Mouse (Mus musculus) heart, embryonic 14.5 days (tissue): ENCODE measurements around the gene Mta2. TPM values are rescaled to one million over a fixed set of nuclear protein-coding genes. Genes with fewer than 3 reads are reported as not detected.
"Not testable (repeated sequence)": the region's sequence is repeated elsewhere in the genome, so short reads cannot be mapped to it uniquely, and the experiment has no call there.

ENCODE experiments used
- ATAC-seq: fragments of 200-750 bp; cut with Nextera tagmentation; 2 replicates; pipeline ENCODE4 v1.8.0; 2017; ENCODE audit warnings: low read depth, moderate TSS enrichment; ENCODE audit not compliant: insufficient number of reproducible peaks, insufficient read depth, low FRiP score
- H3K27ac ChIP-seq, 2 experiments: fragments of 200-500 bp in 1 of 2; fragments of 300-500 bp in 1 of 2; sonication (generic) in 1 of 2; replicated peaks in 1 of 2; 2 replicates each; pipeline ENCODE4 v1.5.1; 2012 to 2014; ENCODE audit warnings: low read depth in 2 of 2, low read length in 2 of 2, control low read depth in 1 of 2, mild to moderate bottlenecking in 1 of 2, mixed read lengths in 1 of 2; ENCODE audit not compliant: control insufficient read depth in 1 of 2, insufficient read depth in 1 of 2
- H3K27me3 ChIP-seq: fragments of 300-500 bp; sonication (generic); 2 replicates; pipeline ENCODE4 v1.6.1; 2014; ENCODE audit warnings: mild to moderate bottlenecking, low read length, control low read depth; ENCODE audit not compliant: control insufficient read depth, insufficient read depth
- H3K36me3 ChIP-seq: fragments of 300-500 bp; sonication (generic); 2 replicates; pipeline ENCODE4 v1.6.1; 2014; ENCODE audit warnings: mild to moderate bottlenecking, control low read depth, low read length, mixed read lengths; ENCODE audit not compliant: control insufficient read depth, insufficient read depth
- H3K4me1 ChIP-seq, 2 experiments: fragments of 200-500 bp in 1 of 2; fragments of 300-500 bp in 1 of 2; sonication (generic) in 1 of 2; 2 replicates each; pipeline ENCODE4 v1.6.1; 2012 to 2014; ENCODE audit warnings: low read length in 2 of 2, control low read depth in 1 of 2, mixed read lengths in 1 of 2; ENCODE audit not compliant: control insufficient read depth in 2 of 2, insufficient read depth in 2 of 2
- H3K4me2 ChIP-seq: fragments of 300-500 bp; sonication (generic); 2 replicates; pipeline ENCODE4 v1.6.1; 2014; ENCODE audit warnings: mild to moderate bottlenecking, low read length
- H3K4me3 ChIP-seq, 2 experiments: fragments of 200-500 bp in 1 of 2; fragments of 300-500 bp in 1 of 2; sonication (generic) in 1 of 2; 2 replicates each; pipeline ENCODE4 v1.5.1; 2012 to 2014; ENCODE audit warnings: low read length in 2 of 2, mild to moderate bottlenecking in 2 of 2, control low read depth in 1 of 2, low read depth in 1 of 2, moderate library complexity in 1 of 2; ENCODE audit not compliant: control insufficient read depth in 1 of 2, insufficient read depth in 1 of 2
- H3K9ac ChIP-seq: fragments of 300-500 bp; sonication (generic); 2 replicates; pipeline ENCODE4 v1.6.1; 2014; ENCODE audit warnings: mild to moderate bottlenecking, low read length
- H3K9me3 ChIP-seq: fragments of 300-500 bp; sonication (generic); 2 replicates; pipeline ENCODE4 v1.6.1; 2016; ENCODE audit warnings: low read length, control low read depth; ENCODE audit not compliant: control insufficient read depth
- WGBS: fragments of 180-500 bp; shearing (Covaris S2); extraction: QIAGEN DNeasy Blood & Tissue Kit; methylation state at CpG from one replicate; pipeline ENCODE4 v1.1.7; 2014; 5-methylcytosine and 5-hydroxymethylcytosine counted together
- polyA plus RNA-seq: library from polyadenylated mRNA; unstranded; fragments of >200 nt; fragmentation: Nextera tagmentation; extraction: Ambion mirVana; gene quantifications from 2 replicates; pipeline ENCODE4 v1.2.1, GENCODE M21; 2014

Mta2 gene
- polyA plus RNA-seq, 1 experiment from 2014 or later, result 26.5 TPM

DNA sequence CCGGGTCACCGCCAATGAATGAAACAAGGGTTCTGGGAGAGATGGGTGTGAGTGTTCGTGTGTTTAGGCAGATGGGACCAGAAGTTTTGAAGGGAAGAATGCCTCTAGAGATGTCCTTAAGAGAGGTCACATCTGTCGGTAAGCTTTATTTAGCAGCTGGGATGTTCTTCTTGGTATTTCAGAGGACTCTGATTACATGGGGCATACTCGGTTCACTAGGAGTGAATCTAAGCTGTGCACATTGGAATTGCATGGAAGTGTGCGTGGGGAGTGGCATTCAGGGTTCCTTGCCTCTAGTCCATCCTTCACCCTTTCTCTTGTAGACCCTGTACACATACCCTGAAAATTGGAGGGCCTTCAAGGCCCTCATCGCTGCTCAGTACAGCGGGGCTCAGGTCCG is 26.2 kb downstream of the Mta2 start:
- Histone ChIP-seq H3K27ac (peak overlapping the region; percentile 70 to 76), H3K36me3 (peaks cover 80% of the 10 kb centered on the region), H3K4me2 (peak overlapping the region; percentile 84), H3K4me1 (peaks cover 6 to 14% of the 10 kb centered on the region in 2 experiments), H3K4me3 (peak overlapping the region; percentile 77 to 80), H3K9me3 (no peaks in the 10 kb centered on the region), H3K9ac (peak overlapping the region; percentile 95), H3K27me3 (no peaks in the 10 kb centered on the region)
- WGBS, result under 1% methylated on average over 7 of the region's 9 CpGs
- ATAC-seq, result no peak

- not testable (repeated sequence) for ATAC-seq, H3K27me3 ChIP-seq, H3K4me3 ChIP-seq, H3K27ac ChIP-seq, H3K4me2 ChIP-seq, H3K9ac ChIP-seq, H3K9me3 ChIP-seq
- peaks cover 0 to 14% of the 10 kb centered on the region in 2 experiments; a peak in 3 of 4 replicates for H3K4me1 ChIP-seq
- 83% methylated on average over 8 of the region's 8 CpGs for WGBS
- H3K36me3 ChIP-seq, result peaks cover 92% of the 10 kb centered on the region
Observed at GRCm38 (mm10) chr19:8972491-8972890, 30.8 kb downstream of the Mta2 start.

- no peaks in the 10 kb centered on the region for H3K9me3 ChIP-seq
- H3K27me3 ChIP-seq, result no peaks in the 10 kb centered on the region
- WGBS, result 97% methylated on average over 1 of the region's 1 CpGs
- H3K9ac ChIP-seq, result no peak overlapping the region
- no peak overlapping the region for H3K4me3 ChIP-seq
- no peak for ATAC-seq
- no peak overlapping the region for H3K4me2 ChIP-seq
- H3K36me3 ChIP-seq, result peaks cover 100% of the 10 kb centered on the region
- H3K4me1 ChIP-seq, result 0 out of 4 replicates have a peak, but pooled peaks cover 0 to 4% of the 10 kb centered on the region in 2 experiments
- H3K27ac ChIP-seq, result no peak overlapping the region
Observed at GRCm38 (mm10) chr19:8974638-8975037, 33.0 kb downstream of the Mta2 start.

GRCm38 (mm10) chr19:8975491-8975890 is 33.8 kb downstream of the Mta2 start:
- WGBS, result 89% methylated on average over 2 of the region's 2 CpGs
- Histone ChIP-seq H3K4me1 (peaks cover 0 to 4% of the 10 kb centered on the region in 2 experiments; a peak in 1 of 4 replicates), H3K9me3 (no peaks in the 10 kb centered on the region), H3K27me3 (no peaks in the 10 kb centered on the region), H3K36me3 (peaks cover 100% of the 10 kb centered on the region), H3K4me3 (no peak overlapping the region), H3K9ac (0 out of 2 replicates have a peak overlapping the region, but pooled peaks have one; percentile 16), H3K4me2 (no peak overlapping the region), H3K27ac (no peak overlapping the region; a peak in 1 of 4 replicates)
- no peak for ATAC-seq

- WGBS, result 36% methylated on average over 3 of the region's 3 CpGs
- H3K36me3 ChIP-seq, result peaks cover 95% of the 10 kb centered on the region
- no peaks in the 10 kb centered on the region for H3K9me3 ChIP-seq
- no peaks in the 10 kb centered on the region for H3K27me3 ChIP-seq
- no peak overlapping the region for H3K4me3 ChIP-seq
- H3K4me2 ChIP-seq, result no peak overlapping the region
- ATAC-seq, result no peak
- H3K27ac ChIP-seq, result 0 out of 4 replicates have a peak overlapping the region, but pooled peaks of 1 of the 2 experiments have one; percentile 4
- H3K9ac ChIP-seq, result no peak overlapping the region
- H3K4me1 ChIP-seq, result peaks cover 1 to 7% of the 10 kb centered on the region in 2 experiments; a peak in 3 of 4 replicates
Observed at GRCm38 (mm10) chr19:8976535-8976934, 34.9 kb downstream of the Mta2 start.

- no peak overlapping the region for H3K4me2 ChIP-seq
- H3K4me3 ChIP-seq, result no peak overlapping the region
- no peak overlapping the region for H3K27ac ChIP-seq
- ATAC-seq, result no peak
- no peaks in the 10 kb centered on the region for H3K27me3 ChIP-seq
- WGBS, result 54% methylated on average over 5 of the region's 5 CpGs
- H3K9me3 ChIP-seq, result no peaks in the 10 kb centered on the region
- peaks cover 28 to 49% of the 10 kb centered on the region in 2 experiments for H3K4me1 ChIP-seq
- H3K9ac ChIP-seq, result no peak overlapping the region
- peaks cover 53% of the 10 kb centered on the region for H3K36me3 ChIP-seq
Observed at GRCm38 (mm10) chr19:8980771-8981170, 39.1 kb downstream of the Mta2 start.

DNA sequence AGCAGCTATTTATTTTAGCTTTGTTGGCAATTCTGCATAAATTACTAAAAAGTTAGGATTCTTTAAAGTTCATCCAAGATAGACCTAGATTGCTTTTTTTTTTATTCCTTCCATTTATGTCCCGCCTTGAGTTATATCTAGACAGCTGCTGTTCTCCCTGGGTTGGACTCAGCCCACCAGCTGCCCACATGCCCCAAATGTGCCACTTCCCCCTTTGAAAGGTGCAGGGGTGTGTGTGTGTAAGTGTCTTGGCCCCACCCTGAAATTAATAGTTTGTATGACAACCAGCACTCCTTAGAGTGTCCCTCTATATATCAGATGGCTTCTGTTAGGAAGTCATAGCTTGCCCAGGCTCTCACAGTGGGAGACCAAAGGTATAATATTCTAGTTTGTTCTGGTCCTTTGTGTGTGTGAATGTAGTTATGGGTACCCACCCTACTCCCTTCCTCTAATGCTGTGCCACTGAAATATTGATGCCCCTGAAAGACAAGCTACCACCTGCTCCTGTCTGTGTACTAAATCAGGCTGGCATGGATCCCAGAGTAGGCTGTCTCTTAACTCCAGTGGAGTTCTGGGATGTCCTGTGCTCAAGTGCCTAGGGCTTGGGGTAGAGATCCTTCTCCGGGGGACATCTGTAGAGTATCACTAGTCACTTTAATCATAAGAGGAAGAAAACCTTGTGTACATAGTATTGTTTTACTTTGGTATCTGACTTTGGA is 39.9 kb downstream of the Mta2 start:
- H3K4me2 ChIP-seq, result no peak overlapping the region
- H3K4me1 ChIP-seq, result peaks cover 31 to 49% of the 10 kb centered on the region in 2 experiments
- no peaks in the 10 kb centered on the region for H3K27me3 ChIP-seq
- peaks cover 45% of the 10 kb centered on the region for H3K36me3 ChIP-seq
- H3K4me3 ChIP-seq, result no peak overlapping the region
- H3K9ac ChIP-seq, result no peak overlapping the region
- no peaks in the 10 kb centered on the region for H3K9me3 ChIP-seq
- ATAC-seq, result no peak
- WGBS, result 42% methylated on average over 2 of the region's 2 CpGs
- H3K27ac ChIP-seq, result 0 out of 4 replicates have a peak overlapping the region, but pooled peaks of 1 of the 2 experiments have one; percentile 7
